ENCODE assay signal across 8 mouse cellular contexts in genomic region chr15:19360650-19361049, GRCm38 (mm10).
DNase-seq lines count a peak whose midpoint lies in the region; ATAC-seq and TF ChIP-seq lines count a peak whose summit lies in the region.
"Had no signal": no experiment of that assay in that cellular context is flagged by ENCODE, and none has a peak within 500 bp of the region (broad histone marks: within the 10 kb centered on the region; RNA-seq: fewer than 3 reads in every experiment).

No protein-coding gene starts in this region.

- ATAC-seq in lung, embryonic 14.5 days (ENCODE audit: insufficient read depth), result peak; percentile 41; the same call in 1 of the 2 replicates

- no peaks in the 10 kb centered on the region for H3K36me3 ChIP-seq in lung, embryonic 14.5 days (ENCODE audit: insufficient read depth)
- H3K36me3 ChIP-seq: neural tube, embryonic 13.5 days had no signal

- no peaks in the 10 kb centered on the region for H3K27me3 ChIP-seq in lung, embryonic 14.5 days (ENCODE audit: insufficient read depth, low read length)
- H3K27me3 ChIP-seq: neural tube, embryonic 13.5 days had no signal

- 23% methylated on average over 3 of the region's 3 CpGs for WGBS in lung, embryonic 14.5 days

- no peaks in the 10 kb centered on the region for H3K9me3 ChIP-seq in lung, embryonic 14.5 days (ENCODE audit: low read depth, low read length)
- H3K9me3 ChIP-seq: neural tube, embryonic 13.5 days had no signal

- H3K27ac ChIP-seq in lung, embryonic 14.5 days (ENCODE audit: low read depth), result no peak overlapping the region
- H3K27ac ChIP-seq: neural tube, embryonic 13.5 days had no signal

- no peak overlapping the region for H3K9ac ChIP-seq in lung, embryonic 14.5 days
- H3K9ac ChIP-seq: neural tube, embryonic 13.5 days had no signal

- peak; percentile 51 for DNase-seq in lung, embryonic 14.5 days
- DNase-seq in lung, postnatal 4 days, result no peak
- peak; percentile 14 for DNase-seq in embryo, embryonic 9.5 days (ENCODE audit: extremely low spot score)
- peak; percentile 22 to 40 for DNase-seq in layer of hippocampus, postnatal 10 days (ENCODE audit: low spot score in 2 of 2)
- DNase-seq in right cerebral cortex, postnatal 36 days (ENCODE audit: low spot score in 2 of 2), result peak; percentile 10 to 23
- DNase-seq in spleen, postnatal 4 days (ENCODE audit: low spot score in 2 of 2), result no peak
- DNase-seq in lung, postnatal 14 days, result no peak

- H3K4me3 ChIP-seq in lung, embryonic 14.5 days (ENCODE audit: low read depth, low read length), result no peak overlapping the region
- H3K4me3 ChIP-seq: neural tube, embryonic 13.5 days had no signal

- H3K4me1 ChIP-seq in lung, embryonic 14.5 days (ENCODE audit: insufficient read depth), result no peaks in the 10 kb centered on the region
- H3K4me1 ChIP-seq: neural tube, embryonic 13.5 days had no signal

- H3K4me2 ChIP-seq in lung, embryonic 14.5 days, result no peak overlapping the region
- H3K4me2 ChIP-seq: neural tube, embryonic 13.5 days had no signal

- TF ChIP-seq CTCF in lung, embryonic 14.5 days (IDR thresholded peaks at IDR 0.05; ENCODE audit: low read depth), result peak; percentile 41

Comparison
In these comparisons a context has a peak if more than half of its experiments do, and no peak if none do; other contexts are left out.
1. DNase-seq: peak in lung, embryonic 14.5 days (single experiment), embryo, embryonic 9.5 days (single experiment), layer of hippocampus, postnatal 10 days (2 of 2) and right cerebral cortex, postnatal 36 days (2 of 2); none in lung, postnatal 4 days (0 of 2), spleen, postnatal 4 days (0 of 2) and lung, postnatal 14 days (single experiment).